Mouse (Mus musculus): ENCODE data around the gene Ccser1.

GRCm38 (mm10) chr6:61233060-61233459 lies 52.9 kb downstream of the Ccser1 start:
- TF ChIP-seq CTCF (IDR thresholded peaks at IDR 0.05; ENCODE audit: borderline replicate concordance, insufficient read depth, low read depth, low read length) (no peak), POLR2A (IDR thresholded peaks at IDR 0.05; ENCODE audit: borderline replicate concordance, insufficient read depth, low read length) (no peak)

All from cerebellum, adult 2 months (tissue).